Mouse (Mus musculus) CH12.LX (cell line): ENCODE results near the gene Hist1h2ab. TPM values are rescaled to one million over a fixed set of nuclear protein-coding genes. Genes with fewer than 3 reads are reported as not detected.
"Not testable (repeated sequence)": the region's sequence is repeated elsewhere in the genome, so short reads cannot be mapped to it uniquely, and the experiment has no call there.

Experiments
- DNase-seq: peaks from one replicate; pipeline ENCODE4 v3.0.0-alpha.2; 2013; ENCODE audit errors: extremely low read depth
- H3K27ac ChIP-seq: 2 replicates; pipeline ENCODE4 v1.5.1; 2012; ENCODE audit warnings: low read depth, mild to moderate bottlenecking, control low read depth, moderate library complexity; ENCODE audit not compliant: insufficient read depth
- H3K27me3 ChIP-seq: replicated peaks from 2 replicates; pipeline ENCODE3; 2012; ENCODE audit warnings: inconsistent platforms
- H3K36me3 ChIP-seq, 2 experiments: replicated peaks in 1 of 2; 2 replicates each; pipeline versions ENCODE3 to v1.6.1; 2012; ENCODE audit warnings: inconsistent platforms in 1 of 2, low read length in 1 of 2, mild to moderate bottlenecking in 1 of 2, mixed read lengths in 1 of 2, moderate library complexity in 1 of 2; ENCODE audit not compliant: control insufficient read depth in 1 of 2, insufficient read depth in 1 of 2
- H3K4me1 ChIP-seq, 2 experiments: 2 replicates each; pipeline ENCODE4 v1.6.1; 2012; ENCODE audit warnings: inconsistent platforms in 1 of 2, moderate library complexity in 1 of 2; ENCODE audit not compliant: insufficient read depth in 2 of 2, control insufficient read depth in 1 of 2
- H3K4me2 ChIP-seq: 2 replicates; pipeline ENCODE4 v1.6.1; 2012; ENCODE audit warnings: low read depth, mild to moderate bottlenecking, control low read depth; ENCODE audit not compliant: poor library complexity, insufficient read depth, severe bottlenecking
- H3K4me3 ChIP-seq, 3 experiments: fragments of 150-350 bp in 1 of 3; sonication (generic) in 1 of 3; replicated peaks in 1 of 3; 2 replicates each; pipeline versions ENCODE3 to v1.5.1; 2011 to 2012; ENCODE audit warnings: low read depth in 2 of 3, low read length in 2 of 3, mild to moderate bottlenecking in 2 of 3, moderate library complexity in 2 of 3, control low read depth in 1 of 3, improper control_type of control experiment in 1 of 3, inconsistent platforms in 1 of 3, mixed read lengths in 1 of 3; ENCODE audit not compliant: poor library complexity in 1 of 3
- H3K79me2 ChIP-seq: replicated peaks from 2 replicates; pipeline ENCODE4 v1.6.1; 2012; ENCODE audit warnings: mild to moderate bottlenecking, moderate library complexity; ENCODE audit not compliant: control insufficient read depth, poor library complexity, insufficient read depth, severe bottlenecking; ENCODE audit errors: extremely low read depth
- H3K9ac ChIP-seq: 2 replicates; pipeline ENCODE4 v1.6.1; 2012; ENCODE audit warnings: low read depth, mild to moderate bottlenecking, control low read depth, moderate library complexity; ENCODE audit not compliant: insufficient read depth
- H3K9me3 ChIP-seq: replicated peaks from 2 replicates; pipeline ENCODE3; 2012; ENCODE audit warnings: low read length, inconsistent platforms, mixed read lengths
- BHLHE40 ChIP-seq: IDR thresholded peaks from 2 replicates; pipeline ENCODE4 v1.6.1; 2011; ENCODE audit warnings: mild to moderate bottlenecking, low read depth, low read length, improper control_type of control experiment
- CHD1 ChIP-seq: IDR thresholded peaks from 2 replicates; pipeline ENCODE4 v1.6.1; 2012; ENCODE audit warnings: low read depth, low read length, improper control_type of control experiment, inconsistent platforms
- CHD2 ChIP-seq: IDR thresholded peaks from 2 replicates; pipeline ENCODE4 v1.6.1; 2011; ENCODE audit warnings: low read length, improper control_type of control experiment
- CTCF ChIP-seq, 2 experiments: IDR thresholded peaks in 1 of 2; conservative IDR thresholded peaks in 1 of 2; 2 replicates each; pipeline ENCODE4 v1.5.1; 2011 to 2012; ENCODE audit warnings: low read depth in 2 of 2, low read length in 2 of 2, improper control_type of control experiment in 1 of 2, inconsistent platforms in 1 of 2, mild to moderate bottlenecking in 1 of 2, moderate library complexity in 1 of 2
- E2F4 ChIP-seq: IDR thresholded peaks from 2 replicates; pipeline ENCODE4 v1.6.1; 2011; ENCODE audit warnings: low read depth, low read length, improper control_type of control experiment; ENCODE audit not compliant: insufficient replicate concordance
- GABPA ChIP-seq: IDR thresholded peaks from 2 replicates; pipeline ENCODE4 v1.6.1; 2012; ENCODE audit warnings: low read depth, low read length, improper control_type of control experiment, inconsistent platforms; ENCODE audit not compliant: insufficient replicate concordance
- HCFC1 ChIP-seq: IDR thresholded peaks from 2 replicates; pipeline ENCODE4 v1.6.1; 2012; ENCODE audit warnings: low read depth, mild to moderate bottlenecking, inconsistent platforms, low read length, improper control_type of control experiment
- JUN ChIP-seq: IDR thresholded peaks from 2 replicates; pipeline ENCODE4 v1.6.1; 2011; ENCODE audit warnings: low read depth, mild to moderate bottlenecking, low read length, improper control_type of control experiment, moderate library complexity; ENCODE audit not compliant: insufficient read depth
- JUND ChIP-seq: conservative IDR thresholded peaks from 2 replicates; pipeline ENCODE4 v1.6.1; 2011; ENCODE audit warnings: low read depth, low read length, improper control_type of control experiment
- MAFK ChIP-seq: IDR thresholded peaks from 2 replicates; pipeline ENCODE4 v1.6.1; 2011; ENCODE audit warnings: low read length, improper control_type of control experiment; ENCODE audit not compliant: insufficient replicate concordance
- MAX ChIP-seq: IDR thresholded peaks from 2 replicates; pipeline ENCODE4 v1.6.1; 2011; ENCODE audit warnings: low read length, improper control_type of control experiment
- MAZ ChIP-seq: IDR thresholded peaks from 2 replicates; pipeline ENCODE4 v1.6.1; 2012; ENCODE audit warnings: low read depth, mild to moderate bottlenecking, inconsistent platforms, low read length, improper control_type of control experiment, moderate library complexity
- MXI1 ChIP-seq: IDR thresholded peaks from 2 replicates; pipeline ENCODE4 v1.6.1; 2011; ENCODE audit warnings: mild to moderate bottlenecking, low read depth, low read length, improper control_type of control experiment
- MYC ChIP-seq: IDR thresholded peaks from 2 replicates; pipeline ENCODE4 v1.6.1; 2011; ENCODE audit warnings: low read depth, mild to moderate bottlenecking, improper control_type of control experiment, low read length
- NELFE ChIP-seq: IDR thresholded peaks from 2 replicates; pipeline ENCODE4 v1.6.1; 2011; ENCODE audit warnings: low read depth, low read length, improper control_type of control experiment
- NRF1 ChIP-seq: IDR thresholded peaks from 2 replicates; pipeline ENCODE4 v1.6.1; 2014; ENCODE audit warnings: low read depth, mild to moderate bottlenecking, inconsistent platforms, low read length, improper control_type of control experiment, moderate library complexity
- PAX5 ChIP-seq: IDR thresholded peaks from 2 replicates; pipeline ENCODE4 v1.6.1; 2012; ENCODE audit warnings: low read length, inconsistent platforms, mixed read lengths
- POLR2A ChIP-seq: IDR thresholded peaks from 2 replicates; pipeline ENCODE4 v1.6.1; 2011; ENCODE audit warnings: low read depth, mild to moderate bottlenecking, improper control_type of control experiment, low read length
- POLR2AphosphoS2 ChIP-seq: IDR thresholded peaks from 2 replicates; pipeline ENCODE4 v1.6.1; 2011; ENCODE audit warnings: low read depth, low read length, improper control_type of control experiment
- RAD21 ChIP-seq: IDR thresholded peaks from 2 replicates; pipeline ENCODE4 v1.6.1; 2011; ENCODE audit warnings: low read depth, mild to moderate bottlenecking, low read length, improper control_type of control experiment, moderate library complexity
- SIN3A ChIP-seq: IDR thresholded peaks from 2 replicates; pipeline ENCODE4 v1.6.1; 2012; ENCODE audit warnings: low read length, improper control_type of control experiment, inconsistent platforms
- SMC3 ChIP-seq: IDR thresholded peaks from 2 replicates; pipeline ENCODE4 v1.6.1; 2011; ENCODE audit warnings: low read depth, low read length, improper control_type of control experiment
- TBP ChIP-seq: conservative IDR thresholded peaks from 2 replicates; pipeline ENCODE4 v1.6.1; 2011; ENCODE audit warnings: low read depth, low read length, improper control_type of control experiment
- TCF12 ChIP-seq: IDR thresholded peaks from 2 replicates; pipeline ENCODE4 v1.6.1; 2014; ENCODE audit warnings: low read depth, mild to moderate bottlenecking, inconsistent platforms, low read length, improper control_type of control experiment
- UBTF ChIP-seq: IDR thresholded peaks from 2 replicates; pipeline ENCODE4 v1.6.1; 2012; ENCODE audit warnings: low read depth, mild to moderate bottlenecking, inconsistent platforms, low read length, improper control_type of control experiment, moderate library complexity
- USF1 ChIP-seq: IDR thresholded peaks from 2 replicates; pipeline ENCODE4 v1.6.1; 2014; ENCODE audit warnings: low read depth, mild to moderate bottlenecking, inconsistent platforms, low read length, improper control_type of control experiment
- ZMIZ1 ChIP-seq: IDR thresholded peaks from 2 replicates; pipeline ENCODE4 v1.6.1; 2012; ENCODE audit warnings: low read depth, mild to moderate bottlenecking, inconsistent platforms, low read length, improper control_type of control experiment
- ZNF384 ChIP-seq: IDR thresholded peaks from 2 replicates; pipeline ENCODE4 v1.6.1; 2012; ENCODE audit warnings: low read depth, low read length, improper control_type of control experiment, inconsistent platforms
- dilution Hi-C: fragments of 300-500 bp; cut with MboI; formaldehyde crosslinking; loops from 2 replicates; pipeline ENCODE4 v1.14.3; 2020; ENCODE audit warnings: low sequenced_read_pairs; ENCODE audit not compliant: extremely low pct_unique_long_range_greater_than_20kb, extremely low pct_ligation_motif_present
- in situ Hi-C: fragments of 300-500 bp; cut with MboI; formaldehyde crosslinking; loops from 3 replicates; pipeline ENCODE4 v1.14.3; 2019; ENCODE audit warnings: low sequenced_read_pairs, low pct_ligation_motif_present, low pct_unique_long_range_greater_than_20kb, mixed read lengths
- polyA plus RNA-seq: library from polyadenylated mRNA; unstranded; fragments of >175 nt; gene quantifications from 2 replicates; pipeline ENCODE4 v1.2.1, GENCODE M21; 2012; ENCODE audit warnings: low read depth; ENCODE audit not compliant: insufficient read length
- total RNA-seq, 2 experiments: library from RNA; depleted of rRNA; stranded (reverse); fragments of 300-350 nt in 1 of 2; fragments of >200 nt in 1 of 2; gene quantifications; 2 replicates each; pipeline ENCODE4 v1.2.3; 2012 to 2014

Hist1h2ab gene
- total and polyA plus RNA-seq, 3 experiments = 2.9 to 2,243 (median 32.6) TPM

- Histone ChIP-seq H3K9ac (no peak overlapping the region), H3K4me3 (no peak overlapping the region), H3K4me2 (no peak overlapping the region), H3K79me2 (no peaks in the 10 kb centered on the region), H3K27me3 (no peaks in the 10 kb centered on the region), H3K4me1 (peaks cover 0 to 3% of the 10 kb centered on the region in 2 experiments; a peak in 1 of 4 replicates), H3K9me3 (no peaks in the 10 kb centered on the region), H3K27ac (no peak overlapping the region), H3K36me3 (no peaks in the 10 kb centered on the region)
- no peak for TF ChIP-seq POLR2AphosphoS2
- TF ChIP-seq SMC3 = no peak
- no peak for TF ChIP-seq UBTF
- TF ChIP-seq NRF1 = no peak
- TF ChIP-seq ZNF384 = no peak
- TF ChIP-seq MAZ = no peak
- TF ChIP-seq CHD2 = no peak
- TF ChIP-seq MAX = no peak
- no peak for TF ChIP-seq RAD21
- no peak for TF ChIP-seq HCFC1
- no peak for TF ChIP-seq JUND
- TF ChIP-seq ZMIZ1 = no peak
- no peak for TF ChIP-seq TCF12
- TF ChIP-seq NELFE = no peak
- no peak for TF ChIP-seq PAX5
- no peak for TF ChIP-seq GABPA
- TF ChIP-seq CHD1 = no peak
- in situ Hi-C loops (no loop called here), dilution Hi-C loops (no loop called here)
- DNase-seq = no peak
Observed at GRCm38 (mm10) chr13:23716261-23717042, 34.5 kb upstream of the Hist1h2ab start.

- H3K27ac ChIP-seq = no peak overlapping the region
- no peak overlapping the region for H3K4me3 ChIP-seq
Observed at GRCm38 (mm10) chr13:23717176-23717575, 33.8 kb upstream of the Hist1h2ab start.

GRCm38 (mm10) chr13:23717593-23718245 is 33.2 kb upstream of the Hist1h2ab start:
- dilution Hi-C loops, H3K79me2 ChIP-seq, in situ Hi-C loops, H3K4me2 ChIP-seq, H3K36me3 ChIP-seq, DNase-seq, H3K27ac ChIP-seq, H3K27me3 ChIP-seq, H3K9ac ChIP-seq, H3K9me3 ChIP-seq, H3K4me1 ChIP-seq, H3K4me3 ChIP-seq: not testable (repeated sequence)

More at GRCm38 (mm10) chr13:23717176-23717575, 33.8 kb upstream of the Hist1h2ab start:
- Histone ChIP-seq H3K9me3 (no peaks in the 10 kb centered on the region), H3K36me3 (no peaks in the 10 kb centered on the region), H3K4me1 (peaks cover 0 to 3% of the 10 kb centered on the region in 2 experiments; a peak in 1 of 4 replicates), H3K4me2 (no peak overlapping the region), H3K9ac (no peak overlapping the region), H3K79me2 (no peaks in the 10 kb centered on the region), H3K27me3 (no peaks in the 10 kb centered on the region)
- in situ Hi-C loops = no loop called here
- TF ChIP-seq BHLHE40 (no peak), JUN (no peak), NRF1 (no peak), SMC3 (no peak), MAFK (no peak), POLR2AphosphoS2 (no peak), USF1 (no peak), MYC (no peak), SIN3A (no peak), POLR2A (no peak), TBP (no peak), MXI1 (no peak), E2F4 (no peak), RAD21 (no peak), CTCF (conservative IDR thresholded peaks at IDR 0.05 in 1 of 2, IDR thresholded peaks at IDR 0.05 in 1 of 2; ENCODE audit: low read depth in 2 of 2, low read length in 2 of 2) (no peak)
- no peak for DNase-seq
- dilution Hi-C loops = no loop called here
